Mouse (Mus musculus) cerebellum, adult 2 months (tissue): ENCODE data around the gene Rbm46.

Source experiments
- CTCF ChIP-seq: fragments of 200-500 bp; IDR thresholded peaks from 2 replicates; pipeline ENCODE4 v1.5.1; 2011; ENCODE audit warnings: low read depth, mild to moderate bottlenecking, control low read depth, low read length, moderate library complexity, borderline replicate concordance; ENCODE audit not compliant: insufficient read depth
- POLR2A ChIP-seq: fragments of 200-500 bp; IDR thresholded peaks from 2 replicates; pipeline ENCODE4 v1.6.1; 2011; ENCODE audit warnings: low read length, control low read depth, borderline replicate concordance; ENCODE audit not compliant: insufficient read depth

- TF ChIP-seq POLR2A (no peak), CTCF (no peak)
Observed at GRCm38 (mm10) chr3:82791663-82792062, 84.6 kb downstream of the Rbm46 start.
